Mouse (Mus musculus): ENCODE results near the gene Acly.
A peak's percentile ranks its signal among the peaks of the same experiment; 100 is the strongest.

Gene Acly

GRCm38 (mm10) chr11:100527458-100528374 lies at the start of gene Acly:
TSS of gene Acly (minus strand) at chr11:100528000.
- peak; percentile 98 for DNase-seq (ENCODE audit: low spot score)

- DNase-seq (ENCODE audit: low spot score), result no peak
Observed at GRCm38 (mm10) chr11:100576256-100576655, 48.5 kb upstream of the Acly start.

GRCm38 (mm10) chr11:100575484-100575855 lies 47.7 kb upstream of the Acly start:
- DNase-seq (ENCODE audit: low spot score), result no peak

- DNase-seq (ENCODE audit: low spot score), result no peak
Observed at GRCm38 (mm10) chr11:100574708-100575483, 47.1 kb upstream of the Acly start, which contains the start of gene Cnp. TSS of gene Cnp (plus strand) at chr11:100574904.

- DNase-seq (ENCODE audit: low spot score), result no peak
Observed at GRCm38 (mm10) chr11:100574188-100574587, 46.4 kb upstream of the Acly start.

- DNase-seq (ENCODE audit: low spot score), result no peak
Observed at GRCm38 (mm10) chr11:100571202-100571567, 43.4 kb upstream of the Acly start.

- peak; percentile 71 for DNase-seq (ENCODE audit: low spot score)
Observed at GRCm38 (mm10) chr11:100570430-100571201, 42.8 kb upstream of the Acly start.

GRCm38 (mm10) chr11:100569789-100570188 lies 42.0 kb upstream of the Acly start:
- no peak for DNase-seq (ENCODE audit: low spot score)

- DNase-seq (ENCODE audit: low spot score), result no peak
Observed at GRCm38 (mm10) chr11:100568692-100569091, 40.9 kb upstream of the Acly start.

GRCm38 (mm10) chr11:100567815-100568245 lies 40.0 kb upstream of the Acly start:
- no peak for DNase-seq (ENCODE audit: low spot score)

- no peak for DNase-seq (ENCODE audit: low spot score)
Observed at GRCm38 (mm10) chr11:100567229-100567628, 39.4 kb upstream of the Acly start.

GRCm38 (mm10) chr11:100564703-100565102 lies 36.9 kb upstream of the Acly start:
- no peak for DNase-seq (ENCODE audit: low spot score)

GRCm38 (mm10) chr11:100564297-100564696 lies 36.5 kb upstream of the Acly start:
- no peak for DNase-seq (ENCODE audit: low spot score)

- DNase-seq (ENCODE audit: low spot score), result no peak
Observed at GRCm38 (mm10) chr11:100561748-100562147, 33.9 kb upstream of the Acly start.

- no peak for DNase-seq (ENCODE audit: low spot score)
Observed at GRCm38 (mm10) chr11:100559476-100559875, 31.7 kb upstream of the Acly start.

GRCm38 (mm10) chr11:100557563-100557962 lies 29.8 kb upstream of the Acly start:
- DNase-seq (ENCODE audit: low spot score), result no peak

- DNase-seq (ENCODE audit: low spot score), result peak; percentile 82
Observed at GRCm38 (mm10) chr11:100555583-100555982, 27.8 kb upstream of the Acly start.

- peak; percentile 58 for DNase-seq (ENCODE audit: low spot score)
Observed at GRCm38 (mm10) chr11:100552842-100553241, 25.0 kb upstream of the Acly start.

GRCm38 (mm10) chr11:100550101-100550500 lies 22.3 kb upstream of the Acly start:
- DNase-seq (ENCODE audit: low spot score), result no peak

GRCm38 (mm10) chr11:100549466-100549865 lies 21.7 kb upstream of the Acly start:
- no peak for DNase-seq (ENCODE audit: low spot score)

GRCm38 (mm10) chr11:100548141-100548540 lies 20.3 kb upstream of the Acly start:
- no peak for DNase-seq (ENCODE audit: low spot score)

- DNase-seq (ENCODE audit: low spot score), result no peak
Observed at GRCm38 (mm10) chr11:100546955-100547354, 19.2 kb upstream of the Acly start.

Data from adipocyte (in vitro differentiated cells).